Mouse (Mus musculus): ENCODE measurements around the gene Lep. TPM values are rescaled to one million over a fixed set of nuclear protein-coding genes. Genes with fewer than 3 reads are reported as not detected.
A peak's percentile ranks its signal among the peaks of the same experiment; 100 is the strongest.

Gene Lep
- polyA plus RNA-seq, 1 experiment = not detected

- H3K4me3 ChIP-seq (replicated peaks; ENCODE audit: control insufficient read depth, low read depth, low read length) = no peak overlapping the region
- H3K27ac ChIP-seq (ENCODE audit: control insufficient read depth, insufficient read depth, low read depth, low read length, poor library complexity) = peak overlapping the region; percentile 67
- no peaks in the 10 kb centered on the region for H3K4me1 ChIP-seq (ENCODE audit: control insufficient read depth, insufficient read depth, low read length)
- WGBS = 66% methylated on average over 12 of the region's 12 CpGs
- TF ChIP-seq POLR2A (IDR thresholded peaks at IDR 0.05; ENCODE audit: borderline replicate concordance, control insufficient read depth, low read depth, low read length) (no peak), CTCF (IDR thresholded peaks at IDR 0.05; ENCODE audit: control insufficient read depth, insufficient read depth, low read length) (no peak)
Observed at GRCm38 (mm10) chr6:29032411-29032810, 27.6 kb upstream of the Lep start.

- no peak overlapping the region for H3K4me3 ChIP-seq (replicated peaks; ENCODE audit: control insufficient read depth, low read depth, low read length)
- whole genome bisulfite sequencing = 85% methylated on average over 7 of the region's 7 CpGs
- no peaks in the 10 kb centered on the region for H3K4me1 ChIP-seq (ENCODE audit: control insufficient read depth, insufficient read depth, low read length)
- H3K27ac ChIP-seq (ENCODE audit: control insufficient read depth, insufficient read depth, low read depth, low read length, poor library complexity) = no peak overlapping the region
- TF ChIP-seq CTCF (IDR thresholded peaks at IDR 0.05; ENCODE audit: control insufficient read depth, insufficient read depth, low read length) = no peak
- TF ChIP-seq POLR2A (IDR thresholded peaks at IDR 0.05; ENCODE audit: borderline replicate concordance, control insufficient read depth, low read depth, low read length) = no peak
Observed at GRCm38 (mm10) chr6:29033981-29034646, 25.9 kb upstream of the Lep start.

GRCm38 (mm10) chr6:29036698-29037097 is 23.3 kb upstream of the Lep start:
- TF ChIP-seq CTCF (IDR thresholded peaks at IDR 0.05; ENCODE audit: control insufficient read depth, insufficient read depth, low read length) = no peak
- WGBS = 52% methylated on average over 4 of the region's 4 CpGs
- Histone ChIP-seq H3K4me1 (ENCODE audit: control insufficient read depth, insufficient read depth, low read length) (no peaks in the 10 kb centered on the region), H3K4me3 (replicated peaks; ENCODE audit: control insufficient read depth, low read depth, low read length) (no peak overlapping the region), H3K27ac (ENCODE audit: control insufficient read depth, insufficient read depth, low read depth, low read length, poor library complexity) (no peak overlapping the region)

GRCm38 (mm10) chr6:29040266-29040665 is 19.8 kb upstream of the Lep start:
- no peak for TF ChIP-seq POLR2A (IDR thresholded peaks at IDR 0.05; ENCODE audit: borderline replicate concordance, control insufficient read depth, low read depth, low read length)
- no peak for TF ChIP-seq CTCF (IDR thresholded peaks at IDR 0.05; ENCODE audit: control insufficient read depth, insufficient read depth, low read length)
- Histone ChIP-seq H3K4me1 (ENCODE audit: control insufficient read depth, insufficient read depth, low read length) (no peaks in the 10 kb centered on the region), H3K27ac (ENCODE audit: control insufficient read depth, insufficient read depth, low read depth, low read length, poor library complexity) (no peak overlapping the region), H3K4me3 (replicated peaks; ENCODE audit: control insufficient read depth, low read depth, low read length) (no peak overlapping the region)
- 55% methylated on average over 2 of the region's 2 CpGs for WGBS

- TF ChIP-seq CTCF (IDR thresholded peaks at IDR 0.05; ENCODE audit: control insufficient read depth, insufficient read depth, low read length) (no peak), POLR2A (IDR thresholded peaks at IDR 0.05; ENCODE audit: borderline replicate concordance, control insufficient read depth, low read depth, low read length) (no peak)
- no peaks in the 10 kb centered on the region for H3K4me1 ChIP-seq (ENCODE audit: control insufficient read depth, insufficient read depth, low read length)
- H3K27ac ChIP-seq (ENCODE audit: control insufficient read depth, insufficient read depth, low read depth, low read length, poor library complexity) = no peak overlapping the region
- H3K4me3 ChIP-seq (replicated peaks; ENCODE audit: control insufficient read depth, low read depth, low read length) = no peak overlapping the region
Observed at GRCm38 (mm10) chr6:29044029-29044428, 16.0 kb upstream of the Lep start.

- 59% methylated on average over 5 of the region's 5 CpGs for WGBS
- Histone ChIP-seq H3K4me3 (replicated peaks; ENCODE audit: control insufficient read depth, low read depth, low read length) (no peak overlapping the region), H3K4me1 (ENCODE audit: control insufficient read depth, insufficient read depth, low read length) (no peaks in the 10 kb centered on the region), H3K27ac (ENCODE audit: control insufficient read depth, insufficient read depth, low read depth, low read length, poor library complexity) (no peak overlapping the region)
- TF ChIP-seq CTCF (IDR thresholded peaks at IDR 0.05; ENCODE audit: control insufficient read depth, insufficient read depth, low read length) (no peak), POLR2A (IDR thresholded peaks at IDR 0.05; ENCODE audit: borderline replicate concordance, control insufficient read depth, low read depth, low read length) (no peak)
Observed at GRCm38 (mm10) chr6:29049926-29050325, 10.1 kb upstream of the Lep start.

- H3K27ac ChIP-seq (ENCODE audit: control insufficient read depth, insufficient read depth, low read depth, low read length, poor library complexity) = no peak overlapping the region
- no peak for TF ChIP-seq POLR2A (IDR thresholded peaks at IDR 0.05; ENCODE audit: borderline replicate concordance, control insufficient read depth, low read depth, low read length)
- no peak for TF ChIP-seq CTCF (IDR thresholded peaks at IDR 0.05; ENCODE audit: control insufficient read depth, insufficient read depth, low read length)
- WGBS = 76% methylated on average over 9 of the region's 9 CpGs
- no peaks in the 10 kb centered on the region for H3K4me1 ChIP-seq (ENCODE audit: control insufficient read depth, insufficient read depth, low read length)
- H3K4me3 ChIP-seq (replicated peaks; ENCODE audit: control insufficient read depth, low read depth, low read length) = no peak overlapping the region
Observed at GRCm38 (mm10) chr6:29052188-29052587, 7.8 kb upstream of the Lep start.

GRCm38 (mm10) chr6:29053181-29053580 is 6.8 kb upstream of the Lep start:
- H3K4me1 ChIP-seq (ENCODE audit: control insufficient read depth, insufficient read depth, low read length) = no peaks in the 10 kb centered on the region
- no peak overlapping the region for H3K27ac ChIP-seq (ENCODE audit: control insufficient read depth, insufficient read depth, low read depth, low read length, poor library complexity)
- no peak overlapping the region for H3K4me3 ChIP-seq (replicated peaks; ENCODE audit: control insufficient read depth, low read depth, low read length)
- WGBS = 75% methylated on average over 7 of the region's 7 CpGs
- TF ChIP-seq CTCF (IDR thresholded peaks at IDR 0.05; ENCODE audit: control insufficient read depth, insufficient read depth, low read length) = no peak
- no peak for TF ChIP-seq POLR2A (IDR thresholded peaks at IDR 0.05; ENCODE audit: borderline replicate concordance, control insufficient read depth, low read depth, low read length)

GRCm38 (mm10) chr6:29056377-29056776 is 3.6 kb upstream of the Lep start:
- WGBS = 82% methylated on average over 7 of the region's 7 CpGs
- TF ChIP-seq POLR2A (IDR thresholded peaks at IDR 0.05; ENCODE audit: borderline replicate concordance, control insufficient read depth, low read depth, low read length) (no peak), CTCF (IDR thresholded peaks at IDR 0.05; ENCODE audit: control insufficient read depth, insufficient read depth, low read length) (no peak)
- H3K4me3 ChIP-seq (replicated peaks; ENCODE audit: control insufficient read depth, low read depth, low read length) = no peak overlapping the region
- no peak overlapping the region for H3K27ac ChIP-seq (ENCODE audit: control insufficient read depth, insufficient read depth, low read depth, low read length, poor library complexity)
- H3K4me1 ChIP-seq (ENCODE audit: control insufficient read depth, insufficient read depth, low read length) = no peaks in the 10 kb centered on the region

Measured in bone marrow, adult 2 months (tissue).